Mouse (Mus musculus): ENCODE data around the gene Mfsd12.

DNA sequence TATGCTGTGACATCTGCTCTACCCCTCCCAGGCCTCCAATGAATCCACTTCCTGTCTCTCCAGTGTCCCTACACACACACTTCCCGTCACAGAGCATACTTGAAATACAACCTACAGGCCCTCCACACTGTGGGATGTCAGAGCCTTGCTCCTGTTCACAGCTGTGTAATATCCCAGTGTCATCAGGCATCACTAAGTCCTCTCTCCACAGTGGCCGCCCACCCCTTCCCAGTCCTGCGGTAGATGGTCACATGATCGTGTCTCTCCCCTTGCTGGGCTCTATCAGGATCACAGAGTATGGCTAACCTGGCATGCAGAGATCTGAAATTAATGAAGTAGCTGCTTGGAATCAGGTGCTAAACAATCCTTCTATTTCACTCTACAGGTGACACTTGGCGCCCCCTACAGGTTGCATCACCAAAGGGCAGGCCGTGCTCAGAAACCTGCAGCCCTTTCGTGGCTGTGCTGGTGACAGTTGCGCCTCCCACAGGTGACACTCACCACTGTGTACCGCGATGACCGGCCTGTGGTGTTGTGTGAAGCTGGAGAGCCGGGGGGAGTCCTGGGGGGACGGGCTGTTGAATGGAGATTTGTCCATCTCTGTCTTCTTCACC is 48.4 kb downstream of the Mfsd12 start:
- no peak for TF ChIP-seq POLR2A (IDR thresholded peaks at IDR 0.05; ENCODE audit: low read depth, low read length)
- no peak for TF ChIP-seq NRF1 (IDR thresholded peaks at IDR 0.05; ENCODE audit: low read depth, low read length)
- TF ChIP-seq POLR2AphosphoS2 (IDR thresholded peaks at IDR 0.05; ENCODE audit: low read depth, low read length), result no peak
- no peak for TF ChIP-seq RCOR1 (conservative IDR thresholded peaks at IDR 0.05; ENCODE audit: low read depth, low read length)
- TF ChIP-seq CTCF (conservative IDR thresholded peaks at IDR 0.05 in 1 of 2, IDR thresholded peaks at IDR 0.05 in 1 of 2; ENCODE audit: low read depth in 2 of 2, low read length in 2 of 2), result peak; percentile 79 to 83
- no peak for TF ChIP-seq USF2 (conservative IDR thresholded peaks at IDR 0.05; ENCODE audit: low read depth, low read length)
- TF ChIP-seq BHLHE40 (IDR thresholded peaks at IDR 0.05; ENCODE audit: low read depth, low read length), result no peak
- TF ChIP-seq CHD2 (IDR thresholded peaks at IDR 0.05; ENCODE audit: low read length), result no peak
